8 mouse cellular contexts compared by ENCODE assay signal in the genomic region with DNA sequence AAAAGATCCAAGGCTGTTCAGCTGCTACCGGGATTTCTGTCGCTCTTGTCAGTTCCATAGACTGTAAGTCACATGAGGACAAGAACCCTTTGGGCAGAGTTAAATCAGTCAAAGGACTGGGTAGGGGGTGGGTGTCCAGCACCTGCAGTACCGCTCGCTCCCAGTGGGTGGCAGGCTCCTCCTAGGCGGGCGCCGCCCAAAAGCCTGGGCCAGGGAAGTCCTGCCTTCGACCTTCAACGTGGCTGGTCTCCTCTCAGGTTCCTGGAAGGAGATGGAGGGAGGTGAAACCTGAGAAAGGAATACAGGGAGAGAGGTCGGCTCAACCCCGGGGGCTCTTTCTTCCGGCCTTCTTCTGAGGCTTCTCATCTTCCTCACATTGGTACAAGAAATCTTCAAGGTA. TPM values are rescaled to one million over a fixed set of nuclear protein-coding genes. Genes with fewer than 3 reads are reported as not detected.
DNase-seq lines count a peak whose midpoint lies in the region; ATAC-seq lines count a peak whose summit lies in the region.

No protein-coding gene starts in this region.

- no peak overlapping the region for H3K4me2 ChIP-seq in hindbrain, embryonic 12.5 days (replicated peaks)

- H3K27me3 ChIP-seq in hindbrain, embryonic 12.5 days: no peaks in the 10 kb centered on the region

- no peaks in the 10 kb centered on the region for H3K9me3 ChIP-seq in hindbrain, embryonic 12.5 days (replicated peaks)

- ATAC-seq in hindbrain, embryonic 12.5 days (ENCODE audit: low FRiP score): peak; percentile 66

- H3K4me3 ChIP-seq in hindbrain, embryonic 12.5 days: no peak overlapping the region

- peak; percentile 90 for DNase-seq in R1 (ENCODE audit: low read depth, low spot score)
- peak; percentile 94 to 98 for DNase-seq in cerebellum, postnatal 14 days
- DNase-seq in frontal cortex, postnatal 14 days (ENCODE audit: low spot score in 2 of 2): peak; percentile 55 to 74
- peak; percentile 53 for DNase-seq in left cerebral cortex, adult 11 months (ENCODE audit: low spot score)
- DNase-seq in lung, postnatal 36 days: peak; percentile 85
- DNase-seq in right cerebral cortex, postnatal 14 days: peak; percentile 85
- DNase-seq in urinary bladder, postnatal 25 days (ENCODE audit: low spot score): peak; percentile 92

- no peaks in the 10 kb centered on the region for H3K36me3 ChIP-seq in hindbrain, embryonic 12.5 days

- H3K27ac ChIP-seq in hindbrain, embryonic 12.5 days: no peak overlapping the region

- 6% methylated on average over 12 of the region's 12 CpGs for WGBS in hindbrain, embryonic 12.5 days

- peaks cover 9% of the 10 kb centered on the region; the same call in 1 of the 2 replicates for H3K4me1 ChIP-seq in hindbrain, embryonic 12.5 days

- H3K9ac ChIP-seq in hindbrain, embryonic 12.5 days: no peak overlapping the region

RNA-seq across cellular contexts. Expression of a gene that starts 10.1 kb away (rescaled TPM):
- 728 and 823 TPM in 2 replicates for polyA plus RNA-seq in hindbrain, embryonic 12.5 days (2016; fragmentation: Nextera tagmentation; extraction: Ambion mirVana)

RNA-seq across cellular contexts. Expression of a gene that starts 17.8 kb away (rescaled TPM):
- 49.5 and 54.5 TPM in 2 replicates for polyA plus RNA-seq in hindbrain, embryonic 12.5 days (2016; fragmentation: Nextera tagmentation; extraction: Ambion mirVana)

RNA-seq across cellular contexts. Expression of a gene that starts 17.9 kb away (rescaled TPM):
- 31.6 and 38.6 TPM in 2 replicates for polyA plus RNA-seq in hindbrain, embryonic 12.5 days (2016; fragmentation: Nextera tagmentation; extraction: Ambion mirVana)

RNA-seq across cellular contexts. Expression of a gene that starts 31.9 kb away (rescaled TPM):
- polyA plus RNA-seq in hindbrain, embryonic 12.5 days (2016; fragmentation: Nextera tagmentation; extraction: Ambion mirVana): 306 and 309 TPM in 2 replicates

RNA-seq across cellular contexts. Expression of a gene that starts 58.1 kb away (rescaled TPM):
- polyA plus RNA-seq in hindbrain, embryonic 12.5 days (2016; fragmentation: Nextera tagmentation; extraction: Ambion mirVana): 1,295 and 1,383 TPM in 2 replicates
